Mouse (Mus musculus) intestine, postnatal 0 days (tissue): ENCODE results near the gene Eapp. TPM values are rescaled to one million over a fixed set of nuclear protein-coding genes. Genes with fewer than 3 reads are reported as not detected.

Source experiments
- ATAC-seq: fragments of 200-750 bp; cut with Nextera tagmentation; 2 replicates; pipeline ENCODE4 v1.8.0; 2017; ENCODE audit warnings: mild to moderate bottlenecking, moderate TSS enrichment, moderate library complexity
- H3K27ac ChIP-seq: fragments of 300-500 bp; sonication (generic); 2 replicates; pipeline ENCODE4 v1.5.1; 2014; ENCODE audit warnings: mild to moderate bottlenecking, low read depth, low read length, moderate library complexity
- H3K27me3 ChIP-seq: fragments of 300-500 bp; sonication (generic); replicated peaks from 2 replicates; pipeline ENCODE4 v1.6.1; 2014; ENCODE audit warnings: low read length, mixed read lengths; ENCODE audit not compliant: control insufficient read depth, insufficient read depth
- H3K36me3 ChIP-seq: fragments of 300-500 bp; sonication (generic); 2 replicates; pipeline ENCODE4 v1.6.1; 2014; ENCODE audit warnings: mild to moderate bottlenecking, moderate library complexity; ENCODE audit not compliant: control insufficient read depth, insufficient read depth
- H3K4me1 ChIP-seq: fragments of 300-500 bp; sonication (generic); replicated peaks from 2 replicates; pipeline ENCODE4 v1.6.1; 2014; ENCODE audit warnings: antibody characterized with exemption, low read length, mixed read lengths; ENCODE audit not compliant: control insufficient read depth, insufficient read depth
- H3K4me2 ChIP-seq: fragments of 300-500 bp; sonication (generic); replicated peaks from 2 replicates; pipeline ENCODE4 v1.6.1; 2014; ENCODE audit warnings: low read depth, mild to moderate bottlenecking, moderate library complexity
- H3K4me3 ChIP-seq: fragments of 300-500 bp; sonication (generic); 2 replicates; pipeline ENCODE4 v1.5.1; 2014; ENCODE audit warnings: low read depth, low read length
- H3K9ac ChIP-seq: fragments of 300-500 bp; sonication (generic); 2 replicates; pipeline ENCODE4 v1.6.1; 2014; ENCODE audit warnings: mild to moderate bottlenecking, low read depth, low read length
- H3K9me3 ChIP-seq: fragments of 300-500 bp; sonication (generic); 2 replicates; pipeline ENCODE4 v1.6.1; 2016; ENCODE audit warnings: mixed run types; ENCODE audit not compliant: control insufficient read depth
- CTCF ChIP-seq: sonication (generic); IDR thresholded peaks from 2 replicates; pipeline ENCODE4 v1.5.1; 2016; ENCODE audit warnings: low read depth, mild to moderate bottlenecking, control low read depth, antibody characterized with exemption, moderate library complexity
- WGBS: fragments of 180-500 bp; shearing (Covaris S2); extraction: QIAGEN DNeasy Blood & Tissue Kit; methylation state at CpG from one replicate; pipeline ENCODE4 v1.1.7; 2014; 5-methylcytosine and 5-hydroxymethylcytosine counted together
- polyA plus RNA-seq: library from polyadenylated mRNA; unstranded; fragments of >200 nt; fragmentation: Nextera tagmentation; extraction: Ambion mirVana; gene quantifications from 2 replicates; pipeline ENCODE4 v1.2.1, GENCODE M21; 2015

Gene Eapp
- polyA plus RNA-seq, 1 experiment from 2014 or later, result 94.1 TPM

DNA sequence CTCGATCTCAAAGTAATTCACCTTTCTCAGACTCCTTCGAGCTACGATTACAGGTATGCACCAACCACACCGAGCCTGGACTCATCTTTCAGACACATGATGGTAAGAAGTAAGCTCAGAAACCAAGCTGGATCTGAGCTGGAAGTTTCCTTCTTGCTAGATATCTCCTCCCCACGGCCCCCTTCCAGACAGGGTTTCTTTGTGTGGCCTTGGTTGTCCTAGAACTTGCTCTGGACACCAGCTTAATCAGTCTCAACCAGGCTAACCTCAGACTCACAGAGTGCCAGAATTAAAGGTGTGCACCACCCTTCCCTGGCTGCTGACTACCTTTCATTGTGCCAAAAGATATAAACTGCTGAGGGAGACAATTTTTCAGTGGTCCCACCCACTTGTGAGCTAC lies 37.7 kb downstream of the Eapp start:
- WGBS, result 95% methylated on average over 5 of the region's 5 CpGs
- Histone ChIP-seq H3K27me3 (no peaks in the 10 kb centered on the region), H3K9me3 (no peaks in the 10 kb centered on the region), H3K27ac (no peak overlapping the region), H3K4me3 (no peak overlapping the region), H3K9ac (no peak overlapping the region), H3K36me3 (no peaks in the 10 kb centered on the region), H3K4me2 (no peak overlapping the region), H3K4me1 (peaks cover 7% of the 10 kb centered on the region; the same call in 1 of the 2 replicates)
- no peak for ATAC-seq
- no peak for TF ChIP-seq CTCF

DNA sequence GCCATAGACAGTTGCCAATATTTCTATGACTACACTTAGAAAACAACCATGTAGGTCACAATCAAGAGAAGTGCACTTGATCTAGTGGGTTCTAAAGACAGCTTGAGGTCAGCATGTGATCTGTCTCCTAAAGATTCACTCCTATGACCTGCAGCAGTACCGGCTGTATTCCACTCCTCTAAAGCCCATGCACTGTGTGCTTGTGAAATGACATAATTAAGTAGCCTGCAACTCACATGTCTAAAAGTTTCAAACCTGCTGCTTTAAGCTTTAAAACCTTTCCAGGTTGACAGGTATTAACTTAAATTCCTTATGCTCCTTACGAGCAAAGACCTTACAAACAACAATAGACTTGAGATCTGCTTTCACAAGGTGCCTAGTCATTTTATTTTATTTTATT lies 38.5 kb downstream of the Eapp start:
- H3K9ac ChIP-seq, result no peak overlapping the region
- peak overlapping the region; percentile 78 for H3K4me2 ChIP-seq
- 59% methylated on average over 2 of the region's 2 CpGs for WGBS
- H3K27me3 ChIP-seq, result no peaks in the 10 kb centered on the region
- H3K36me3 ChIP-seq, result no peaks in the 10 kb centered on the region
- H3K4me3 ChIP-seq, result no peak overlapping the region
- peaks cover 8% of the 10 kb centered on the region; the same call in 1 of the 2 replicates for H3K4me1 ChIP-seq
- H3K27ac ChIP-seq, result no peak overlapping the region
- TF ChIP-seq CTCF, result no peak
- no peak for ATAC-seq
- no peaks in the 10 kb centered on the region for H3K9me3 ChIP-seq

DNA sequence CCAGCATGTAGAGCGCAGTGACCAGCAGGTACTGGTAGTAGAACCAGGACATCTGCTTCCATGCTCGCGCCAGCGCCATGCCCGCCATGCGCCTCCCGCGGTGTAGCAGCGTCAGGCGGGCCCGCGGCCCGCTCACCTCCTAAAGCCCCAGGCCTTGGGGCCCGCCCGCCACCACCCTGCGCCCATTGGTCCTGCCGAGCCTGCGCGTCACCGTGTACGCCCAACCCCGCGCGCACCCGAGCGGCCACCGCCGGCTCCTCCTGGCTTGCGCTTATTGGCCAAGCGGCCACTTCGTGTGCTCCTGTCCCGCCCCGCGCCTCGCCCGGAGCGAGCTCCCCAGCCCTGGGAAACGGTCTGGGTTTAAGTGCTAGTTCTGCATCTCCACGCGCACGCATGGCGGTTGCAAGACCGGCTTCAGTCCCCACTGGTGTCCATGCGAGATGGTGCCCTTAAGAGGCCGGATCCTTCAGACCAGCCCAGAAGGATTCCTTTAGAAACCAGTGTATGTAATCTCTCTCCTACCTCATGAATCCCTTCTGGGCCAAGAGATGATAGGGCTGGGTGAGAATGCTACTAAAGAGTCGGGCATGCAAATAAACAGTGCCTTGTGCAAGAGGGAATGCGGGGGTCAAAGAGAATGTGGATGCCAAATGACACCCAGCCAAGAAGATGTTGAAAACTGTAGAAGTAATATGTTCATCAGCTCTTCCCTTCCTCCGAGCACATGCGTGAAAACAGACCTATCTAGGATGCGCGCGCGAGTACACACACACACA lies 39.1 kb downstream of the Eapp start, which contains the start of gene Sptssa:
Sptssa (minus strand) TSS at position 178 of the 776 bp plus-strand sequence.
- 0 out of 2 replicates have a peak, but pooled peaks have one; percentile 27 for TF ChIP-seq CTCF
- H3K4me3 ChIP-seq, result peak within 1 kb of the TSS; percentile 74
- WGBS, result 8% methylated on average over 52 of the region's 53 CpGs
- H3K36me3 ChIP-seq, result no peaks in the 10 kb centered on the region
- H3K4me2 ChIP-seq, result peak within 1 kb of the TSS; percentile 78
- H3K9ac ChIP-seq, result peak within 1 kb of the TSS; percentile 87
- no peaks in the 10 kb centered on the region for H3K9me3 ChIP-seq
- peaks cover 10% of the 10 kb centered on the region; the same call in 1 of the 2 replicates for H3K4me1 ChIP-seq
- peak within 1 kb of the TSS; percentile 84 for H3K27ac ChIP-seq
- H3K27me3 ChIP-seq, result no peaks in the 10 kb centered on the region
- ATAC-seq, result peak; percentile 98

DNA sequence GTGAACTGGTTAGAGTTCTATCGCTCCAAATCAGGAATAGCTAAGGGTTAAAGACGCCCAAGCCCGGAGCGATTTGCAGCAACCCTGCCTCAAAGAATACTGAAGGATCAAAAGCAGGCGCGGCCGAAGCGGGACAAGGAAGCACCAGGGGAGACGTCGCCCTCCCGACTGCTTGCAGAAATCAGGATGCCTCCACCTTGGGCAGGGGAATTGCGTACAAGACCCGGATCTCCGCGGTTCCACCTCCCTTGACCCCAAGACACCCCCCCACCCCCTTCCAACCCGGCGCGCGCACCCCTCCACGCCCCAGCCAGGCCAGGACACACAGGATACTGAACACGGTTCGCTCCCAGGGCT lies 39.7 kb downstream of the Eapp start:
- Histone ChIP-seq H3K27me3 (no peaks in the 10 kb centered on the region), H3K27ac (peak overlapping the region; percentile 84), H3K9me3 (no peaks in the 10 kb centered on the region), H3K4me2 (peak overlapping the region; percentile 78), H3K9ac (peak overlapping the region; percentile 87), H3K4me3 (peak overlapping the region; percentile 74), H3K4me1 (peaks cover 10% of the 10 kb centered on the region; the same call in 1 of the 2 replicates), H3K36me3 (no peaks in the 10 kb centered on the region)
- no peak for TF ChIP-seq CTCF
- under 1% methylated on average over 22 of the region's 22 CpGs for whole genome bisulfite sequencing
- no peak; the same call in 1 of the 2 replicates for ATAC-seq

DNA sequence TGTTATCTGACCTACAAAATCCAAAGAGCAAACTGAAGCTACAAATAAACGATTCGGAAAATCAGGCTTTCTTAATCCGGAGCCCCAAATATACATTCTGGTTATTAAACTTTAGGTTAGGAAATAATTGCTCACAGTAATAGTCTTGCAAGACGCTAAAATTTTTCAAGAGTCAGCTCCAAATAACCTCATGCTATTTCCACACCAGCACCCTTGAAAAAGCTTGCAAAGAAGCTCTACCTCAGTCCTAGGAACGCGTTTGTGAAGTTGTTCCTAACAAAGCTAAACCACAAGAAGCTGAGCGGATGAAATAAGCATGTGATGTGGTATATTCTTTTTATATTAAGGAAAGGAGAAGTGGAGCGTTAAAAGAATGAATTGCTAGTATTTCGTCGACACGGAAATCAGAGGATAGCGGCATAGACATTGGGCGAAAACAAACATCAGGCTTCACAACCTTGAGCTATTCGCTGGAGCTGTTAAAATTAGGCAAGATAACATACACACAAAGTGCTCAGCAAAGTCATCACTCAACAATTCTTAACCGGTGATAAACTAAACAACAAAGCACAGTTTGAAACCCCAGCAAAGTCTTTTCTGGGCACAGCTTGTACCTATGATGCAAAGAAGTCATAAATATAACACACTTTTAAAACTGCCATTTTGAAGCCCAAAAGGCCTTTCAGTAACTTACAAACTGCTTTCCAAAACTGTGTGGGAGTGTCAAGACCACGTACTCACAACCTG lies 40.2 kb downstream of the Eapp start:
- no peak for ATAC-seq
- Histone ChIP-seq H3K4me3 (peak overlapping the region; percentile 74), H3K27me3 (no peaks in the 10 kb centered on the region), H3K36me3 (0 out of 2 replicates have a peak, but pooled peaks cover 2% of the 10 kb centered on the region), H3K4me2 (peak overlapping the region; percentile 78), H3K9ac (peak overlapping the region; percentile 87), H3K4me1 (peaks cover 10% of the 10 kb centered on the region; the same call in 1 of the 2 replicates), H3K9me3 (no peaks in the 10 kb centered on the region), H3K27ac (peak overlapping the region; percentile 84)
- no peak for TF ChIP-seq CTCF
- WGBS, result 12% methylated on average over 16 of the region's 16 CpGs

DNA sequence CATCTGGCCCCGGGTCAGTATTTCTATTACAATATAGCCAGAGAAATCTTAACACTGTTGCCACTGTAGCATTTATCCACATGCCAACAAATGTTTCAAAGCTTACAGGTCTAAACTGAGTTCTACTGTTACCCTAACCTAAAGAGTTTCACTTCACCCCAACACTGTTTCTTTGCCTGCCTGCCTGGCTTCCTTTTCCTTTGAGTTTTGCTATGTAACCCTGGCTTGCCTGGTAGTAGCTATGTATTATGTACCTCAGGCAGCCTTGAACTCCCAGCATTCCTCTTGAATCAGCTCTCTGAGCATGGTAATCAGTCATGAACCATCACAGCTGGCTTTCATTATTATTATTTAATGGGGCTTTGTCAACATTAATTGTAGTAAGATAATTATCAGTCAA lies 41.0 kb downstream of the Eapp start:
- 0 out of 2 replicates have a peak, but pooled peaks cover 4% of the 10 kb centered on the region for H3K36me3 ChIP-seq
- no peaks in the 10 kb centered on the region for H3K9me3 ChIP-seq

More for the DNA sequence above, 41.0 kb downstream of the Eapp start:
- no peak for ATAC-seq
- H3K4me3 ChIP-seq, result no peak overlapping the region
- no peaks in the 10 kb centered on the region for H3K27me3 ChIP-seq
- H3K4me1 ChIP-seq, result peaks cover 10% of the 10 kb centered on the region; the same call in 1 of the 2 replicates
- H3K9ac ChIP-seq, result no peak overlapping the region
- TF ChIP-seq CTCF, result no peak
- H3K27ac ChIP-seq, result no peak overlapping the region
- WGBS, result 41% methylated on average over 1 of the region's 1 CpGs
- H3K4me2 ChIP-seq, result peak overlapping the region; percentile 78
